Mouse (Mus musculus): ENCODE measurements around the gene Ms4a8a. TPM values are rescaled to one million over a fixed set of nuclear protein-coding genes. Genes with fewer than 3 reads are reported as not detected.
"Not testable (repeated sequence)": the region's sequence is repeated elsewhere in the genome, so short reads cannot be mapped to it uniquely, and the experiment has no call there.

Gene Ms4a8a
- total RNA-seq (2021): under 1 TPM in 1 of 2 experiments, not detected in 1; 0.46 TPM
- long read RNA-seq, experiment 1: 0 reads
- long read RNA-seq, experiment 2: 0 reads

DNA sequence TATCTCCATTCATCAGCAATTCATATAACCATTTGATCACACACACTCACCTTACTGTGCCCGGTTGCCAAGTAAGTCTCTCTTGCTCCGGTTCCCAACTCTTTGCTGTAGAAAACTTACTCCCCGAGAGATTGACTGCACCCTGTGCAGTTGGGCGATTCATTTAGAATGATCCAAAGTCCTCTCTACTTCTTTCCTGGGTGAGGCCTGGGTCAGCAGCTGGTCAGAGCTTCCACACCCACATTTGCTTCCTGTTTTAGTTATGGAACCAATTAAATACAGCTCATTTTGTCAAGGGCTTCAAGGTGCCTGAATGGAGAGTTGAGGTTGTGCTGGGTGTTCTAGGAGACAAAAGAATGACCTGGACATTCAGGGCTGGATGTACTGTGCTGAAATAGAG is at the start of gene Ms4a8a:
TSS of gene Ms4a8a (minus strand) at position 169 of the 400 bp plus-strand sequence.
- no peak for DNase-seq (ENCODE audit: low spot score in 2 of 2)

DNA sequence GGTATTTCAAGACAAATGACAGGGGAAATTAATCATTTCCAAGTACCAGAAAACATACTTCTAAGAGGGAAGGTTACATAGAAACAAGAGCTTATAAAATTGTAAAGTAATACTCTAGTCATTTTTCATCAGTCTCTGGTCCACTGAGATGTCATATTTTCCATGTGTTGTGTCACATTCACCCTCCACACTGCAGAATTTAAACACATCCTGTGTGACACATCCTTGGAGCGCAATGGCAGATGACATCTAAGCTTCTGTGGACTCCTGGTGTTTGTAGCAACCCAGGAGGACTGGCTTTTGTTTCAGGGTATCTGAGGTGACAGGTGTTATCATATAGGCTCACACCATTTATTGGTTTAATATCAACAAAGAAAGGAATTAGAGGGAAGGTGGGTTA is 48.8 kb upstream of the Ms4a8a start:
- no peak for DNase-seq (ENCODE audit: low spot score in 2 of 2)

- DNase-seq (ENCODE audit: low spot score in 2 of 2): peak in 1 of 2 experiments; percentile 3
These were observed 40.1 kb upstream of the Ms4a8a start for GRCm38 (mm10) chr19:11121016-11121420.

DNA sequence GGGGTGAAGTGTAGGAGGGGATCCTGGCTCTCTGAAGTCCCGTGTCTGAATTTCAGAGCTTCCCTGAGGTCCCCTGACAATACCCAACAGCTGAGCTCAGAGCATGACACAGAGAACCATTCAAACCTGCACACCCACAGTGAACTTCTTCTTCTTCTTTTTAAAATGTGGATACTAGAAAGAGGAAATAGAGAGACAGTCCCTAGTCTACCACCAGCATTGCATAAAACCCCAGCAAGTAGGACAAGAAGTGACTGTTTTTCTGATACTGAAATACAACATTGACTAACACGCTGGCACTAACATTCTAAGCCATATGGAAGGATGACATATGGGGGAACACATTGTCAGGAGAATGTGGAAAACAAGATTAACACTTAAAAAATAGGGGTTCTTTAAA is 38.4 kb upstream of the Ms4a8a start:
- DNase-seq (ENCODE audit: low spot score in 2 of 2): peak; percentile 3 to 4

DNA sequence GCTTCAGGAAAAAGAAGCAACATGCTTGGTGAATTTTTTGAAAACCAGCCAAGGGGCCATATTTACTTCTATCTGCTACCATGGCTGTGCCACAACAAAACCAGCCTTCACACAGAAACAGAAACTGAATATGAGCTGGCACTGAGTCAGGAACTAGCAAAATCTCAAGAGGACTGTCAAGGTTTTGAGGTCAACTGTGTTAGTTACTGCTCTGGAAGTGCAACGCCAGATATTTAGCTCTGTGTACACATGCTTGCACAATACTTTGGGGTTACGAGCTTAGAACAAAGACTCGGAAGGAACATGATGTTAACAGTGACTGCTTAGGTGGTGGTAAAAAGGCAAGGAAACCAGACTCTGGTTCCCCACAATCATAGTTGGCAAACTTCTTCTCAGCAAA is 26.8 kb upstream of the Ms4a8a start:
- no peak for DNase-seq (ENCODE audit: low spot score in 2 of 2)

DNA sequence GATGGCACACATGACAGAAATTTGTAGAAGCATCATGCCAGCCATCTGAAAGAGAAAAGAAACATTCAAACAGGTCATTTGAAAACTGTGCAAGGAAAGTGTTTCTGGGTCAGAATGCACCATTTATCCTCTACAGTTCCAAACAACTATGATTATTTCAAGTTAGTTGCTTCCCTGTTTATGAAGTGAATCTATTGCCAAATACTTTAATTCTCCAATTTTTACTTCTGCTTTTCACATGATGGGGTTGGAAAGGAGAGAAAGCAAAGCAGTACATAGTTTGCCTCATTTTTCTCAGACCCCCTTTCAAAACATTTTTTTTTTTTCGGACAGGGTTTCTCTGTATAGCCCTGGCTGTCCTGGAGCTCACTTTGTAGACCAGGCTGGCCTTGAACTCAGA is 21.0 kb upstream of the Ms4a8a start:
- DNase-seq (ENCODE audit: low spot score in 2 of 2): no peak

- no peak for DNase-seq (ENCODE audit: low spot score in 2 of 2)
These were observed 17.5 kb upstream of the Ms4a8a start for GRCm38 (mm10) chr19:11098401-11098800.

DNA sequence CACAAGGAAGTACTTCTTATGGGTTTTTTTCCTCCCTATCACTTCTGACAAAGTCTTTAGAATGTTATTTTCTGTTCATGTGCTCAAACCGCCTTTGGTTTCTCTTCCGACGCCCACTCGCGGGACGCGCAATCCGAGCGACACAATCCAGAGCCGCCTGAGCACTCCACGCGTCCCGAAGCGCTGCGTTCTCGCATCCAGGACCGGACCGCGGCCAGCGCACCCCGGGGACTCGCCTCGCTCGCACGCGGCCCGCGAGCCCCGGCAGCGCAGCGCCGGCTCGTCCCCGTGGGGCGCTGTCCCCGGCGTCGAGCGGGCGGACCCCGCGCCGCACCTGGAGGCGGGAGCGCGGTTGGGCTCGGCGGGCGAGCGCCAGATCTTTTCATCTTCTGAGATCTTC is 11.2 kb upstream of the Ms4a8a start:
- DNase-seq (ENCODE audit: low spot score in 2 of 2): not testable (repeated sequence)

GRCm38 (mm10) chr19:11070364-11070763 is 10.5 kb downstream of the Ms4a8a start:
- no peak for DNase-seq (ENCODE audit: low spot score in 2 of 2)

DNA sequence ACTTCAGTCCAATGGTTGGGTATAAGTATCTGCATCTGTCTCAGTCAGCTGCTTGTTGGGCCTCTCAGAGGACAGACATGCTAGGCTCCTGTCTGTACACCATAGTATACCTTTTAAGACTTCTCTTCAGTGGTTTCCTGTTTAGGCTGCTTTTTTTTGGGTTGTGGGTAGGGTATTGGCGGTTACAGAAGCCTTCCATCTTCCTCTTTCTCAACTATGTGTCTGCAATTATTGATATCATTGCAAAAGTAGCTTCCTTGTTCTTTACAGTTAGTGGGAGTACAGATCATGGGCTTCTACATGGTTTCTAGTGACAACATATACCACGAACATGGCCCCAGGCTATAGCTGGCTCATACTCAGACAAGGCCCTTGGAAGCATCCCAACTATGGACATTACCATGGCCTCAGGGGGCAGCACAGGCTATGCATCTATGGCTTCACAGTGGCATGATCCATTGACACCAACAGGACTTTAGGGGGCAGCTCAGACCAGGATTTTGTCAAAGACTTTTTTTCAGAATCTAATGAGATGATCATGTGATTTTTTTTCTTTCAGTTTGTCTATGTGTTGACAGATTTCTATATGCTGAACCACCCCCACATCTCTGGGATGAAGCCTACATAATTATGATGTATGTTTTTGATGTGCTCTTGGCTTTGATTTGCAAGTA is 15.6 kb downstream of the Ms4a8a start:
- no peak for DNase-seq (ENCODE audit: low spot score in 2 of 2)

DNA sequence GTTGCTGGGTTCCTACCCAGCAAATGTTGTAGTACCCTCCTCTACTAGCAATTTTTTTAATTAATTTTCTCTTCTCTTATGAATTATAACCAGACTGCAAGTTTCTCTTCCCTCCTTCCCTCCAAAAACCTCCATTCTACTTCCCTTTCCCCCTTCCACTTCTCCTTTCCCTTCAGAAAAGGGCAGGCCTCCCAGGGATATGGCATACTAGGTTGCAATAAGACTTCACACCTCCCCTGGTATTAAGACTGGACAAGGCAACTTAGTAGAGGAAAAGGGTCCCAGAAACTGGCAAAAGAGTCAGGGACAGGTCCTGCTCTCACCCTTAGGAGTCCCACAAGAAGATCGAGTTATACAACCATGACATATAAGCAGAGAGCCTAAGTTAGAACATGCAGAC is 20.0 kb downstream of the Ms4a8a start:
- no peak for DNase-seq (ENCODE audit: low spot score in 2 of 2)

GRCm38 (mm10) chr19:11059967-11060366 is 20.9 kb downstream of the Ms4a8a start:
- no peak for DNase-seq (ENCODE audit: low spot score in 2 of 2)

DNA sequence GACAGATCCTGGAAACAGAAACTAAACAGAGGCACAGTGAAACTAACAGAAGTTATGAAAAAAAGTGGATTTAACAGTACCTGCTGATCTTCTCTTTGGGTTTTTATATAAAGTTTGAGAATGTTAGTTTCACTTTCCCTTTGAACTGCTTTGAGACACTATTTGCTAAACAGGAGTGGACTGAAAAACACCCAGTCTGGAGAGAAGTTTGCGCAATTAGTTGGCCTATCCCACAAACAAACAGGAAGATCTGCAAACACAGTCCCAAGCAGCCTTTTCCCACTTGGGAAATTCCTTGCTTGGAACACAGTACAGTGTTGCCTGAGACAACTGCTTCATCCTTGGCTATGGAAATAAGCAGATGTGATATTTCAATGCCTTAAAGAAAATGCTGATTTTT is 25.2 kb downstream of the Ms4a8a start:
- not testable (repeated sequence) for DNase-seq (ENCODE audit: low spot score in 2 of 2)

DNA sequence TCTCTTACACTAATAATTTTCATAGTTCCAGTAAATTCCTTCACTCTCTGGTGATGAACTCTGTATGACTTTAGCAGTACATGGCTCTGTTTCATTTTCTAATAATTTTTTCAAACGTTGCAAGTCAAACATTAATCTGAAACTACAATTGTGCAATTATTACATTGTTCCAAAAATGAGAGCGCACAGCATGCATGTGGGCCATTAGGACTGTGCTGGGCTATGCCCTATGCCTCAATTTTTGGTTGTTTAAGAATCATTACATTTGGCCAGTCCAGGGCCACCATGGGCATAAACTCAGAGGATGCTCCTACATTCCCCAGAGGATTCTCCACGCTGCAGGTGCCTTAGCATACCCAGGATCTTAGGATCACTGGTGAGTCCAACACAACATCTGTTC is 27.6 kb downstream of the Ms4a8a start:
- no peak for DNase-seq (ENCODE audit: low spot score in 2 of 2)

GRCm38 (mm10) chr19:11052877-11053276 is 28.0 kb downstream of the Ms4a8a start:
- DNase-seq (ENCODE audit: low spot score in 2 of 2): no peak

- no peak for DNase-seq (ENCODE audit: low spot score in 2 of 2)
These were observed 30.6 kb downstream of the Ms4a8a start for GRCm38 (mm10) chr19:11050286-11050685.

GRCm38 (mm10) chr19:11049426-11049825 is 31.5 kb downstream of the Ms4a8a start:
- DNase-seq (ENCODE audit: low spot score in 2 of 2): no peak

GRCm38 (mm10) chr19:11048503-11048902 is 32.4 kb downstream of the Ms4a8a start:
- DNase-seq (ENCODE audit: low spot score in 2 of 2): no peak

DNA sequence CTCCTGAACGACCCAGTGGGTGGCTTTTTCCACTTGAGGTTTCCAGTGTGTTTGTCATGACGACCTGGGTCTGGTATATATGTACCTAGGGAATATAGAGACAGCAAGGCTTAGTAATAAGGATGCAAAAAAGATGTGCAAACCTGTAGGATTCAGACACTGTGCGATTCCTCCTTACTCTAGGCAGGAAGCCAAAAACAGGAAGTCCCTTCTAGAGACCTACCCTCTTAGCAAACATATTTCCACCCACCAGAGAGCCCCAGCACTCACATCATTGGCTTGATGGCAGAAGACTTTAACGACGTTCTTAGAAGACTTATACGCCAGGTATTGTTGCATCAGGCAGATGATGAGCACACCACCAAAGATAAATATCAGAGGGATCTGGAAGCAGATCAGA is 32.9 kb downstream of the Ms4a8a start:
- DNase-seq (ENCODE audit: low spot score in 2 of 2): no peak

DNA sequence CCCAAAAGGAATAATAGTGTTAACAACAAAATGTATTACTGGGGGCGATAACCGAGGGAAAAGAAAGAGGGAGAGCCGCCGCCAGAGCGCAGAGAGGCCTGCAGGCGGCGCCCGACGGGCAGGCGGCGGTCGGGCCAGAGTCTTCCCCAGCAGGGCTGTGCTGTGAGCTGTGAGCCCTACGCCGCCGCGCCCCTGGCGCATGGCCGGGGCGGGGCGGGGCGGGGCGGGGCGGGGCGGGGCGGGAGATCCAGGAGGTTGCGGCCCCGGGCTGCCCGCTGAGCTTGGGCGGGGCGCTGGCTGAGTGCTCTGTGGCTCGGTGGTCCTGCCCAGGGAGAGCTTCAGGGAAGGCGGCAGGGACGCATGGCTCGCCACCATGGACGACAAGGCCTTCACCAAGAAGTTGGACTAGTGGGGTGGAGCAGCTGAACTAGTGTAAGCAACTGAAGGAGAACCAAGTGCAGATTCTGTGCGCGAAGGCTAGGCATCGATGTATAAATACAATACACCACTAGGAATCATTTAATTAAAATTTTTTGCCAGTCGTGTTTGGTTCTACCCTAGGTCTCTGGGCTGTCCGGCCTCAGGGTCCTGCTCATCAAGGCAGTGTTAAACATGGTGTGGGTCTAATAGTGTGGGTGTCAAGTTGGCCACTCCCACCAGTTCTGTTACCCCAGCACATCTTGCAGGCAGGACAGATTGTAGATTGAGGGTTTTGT is 35.7 kb downstream of the Ms4a8a start:
- peak; percentile 16 to 36 for DNase-seq (ENCODE audit: low spot score in 2 of 2)

DNA sequence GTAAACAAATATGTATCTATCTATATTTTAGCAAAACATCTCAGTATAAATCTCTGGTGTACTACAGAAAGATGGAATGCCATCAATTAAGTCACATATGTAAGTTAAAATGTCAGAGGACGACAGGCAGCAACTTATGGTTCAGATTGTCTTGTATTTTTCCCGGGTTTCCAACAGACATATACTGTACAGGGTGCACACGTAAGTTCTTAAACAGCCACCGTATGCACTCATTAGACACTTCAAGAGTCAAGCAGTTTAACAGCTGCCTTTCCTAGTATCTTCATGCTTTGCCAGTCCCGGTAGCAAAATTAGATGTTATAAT is 36.3 kb downstream of the Ms4a8a start:
- no peak for DNase-seq (ENCODE audit: low spot score in 2 of 2)

- no peak for DNase-seq (ENCODE audit: low spot score in 2 of 2)
These were observed 43.3 kb downstream of the Ms4a8a start for GRCm38 (mm10) chr19:11037570-11037969.

DNA sequence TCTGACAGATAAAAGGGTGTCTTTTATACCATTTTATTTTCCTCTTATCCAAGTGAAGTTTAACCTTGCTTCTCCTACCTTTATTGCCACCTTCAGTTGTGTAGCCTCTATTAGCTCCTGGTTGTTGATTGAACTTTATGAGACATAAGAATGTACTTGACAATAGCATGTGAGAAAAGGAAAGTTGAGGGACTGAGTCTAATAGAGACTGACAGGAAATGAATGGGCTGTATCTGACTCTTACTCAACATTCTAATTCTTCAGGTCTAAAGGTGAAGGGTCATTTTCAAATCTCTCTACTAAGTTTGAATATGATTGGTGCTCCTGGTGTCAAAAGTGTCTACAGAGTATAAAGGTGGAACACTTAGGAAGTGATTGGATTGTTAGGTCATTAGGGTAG is 58.5 kb downstream of the Ms4a8a start:
- no peak for DNase-seq (ENCODE audit: low spot score in 2 of 2)
